Mouse (Mus musculus) intestine, embryonic 15.5 days (tissue): ENCODE measurements at regions not wholly inside any gene's neighbourhood (a gene's known extent, or its start where the extent isn't known, plus 50 kb on each side); places are given as distances from the start of the nearest gene placed in this dataset.

Source experiments
- ATAC-seq: fragments of 200-750 bp; cut with Nextera tagmentation; 2 replicates; pipeline ENCODE4 v1.8.0; 2017; ENCODE audit warnings: moderate TSS enrichment, moderate library complexity
- H3K27ac ChIP-seq: fragments of 300-500 bp; sonication (generic); 2 replicates; pipeline ENCODE4 v1.5.1; 2015; ENCODE audit warnings: mild to moderate bottlenecking, inconsistent platforms
- H3K27me3 ChIP-seq: fragments of 300-500 bp; sonication (generic); replicated peaks from 2 replicates; pipeline ENCODE4 v1.6.1; 2015; ENCODE audit warnings: inconsistent platforms
- H3K36me3 ChIP-seq: fragments of 300-500 bp; sonication (generic); 2 replicates; pipeline ENCODE4 v1.6.1; 2015; ENCODE audit warnings: inconsistent platforms
- H3K4me1 ChIP-seq: fragments of 300-500 bp; sonication (generic); replicated peaks from 2 replicates; pipeline ENCODE4 v1.6.1; 2015; ENCODE audit warnings: inconsistent platforms
- H3K4me2 ChIP-seq: fragments of 300-500 bp; sonication (generic); replicated peaks from 2 replicates; pipeline ENCODE4 v1.6.1; 2015; ENCODE audit warnings: mild to moderate bottlenecking, inconsistent platforms
- H3K4me3 ChIP-seq: fragments of 300-500 bp; sonication (generic); replicated peaks from 2 replicates; pipeline ENCODE4 v1.5.1; 2015; ENCODE audit warnings: inconsistent platforms
- H3K9ac ChIP-seq: fragments of 300-500 bp; sonication (generic); 2 replicates; pipeline ENCODE4 v1.6.1; 2015; ENCODE audit warnings: inconsistent platforms
- H3K9me3 ChIP-seq: fragments of 300-500 bp; sonication (generic); 2 replicates; pipeline ENCODE4 v1.6.1; 2016; ENCODE audit warnings: inconsistent platforms
- WGBS: fragments of 180-500 bp; shearing (Covaris S2); methylation state at CpG from one replicate; pipeline ENCODE4 v1.1.7; 2015; 5-methylcytosine and 5-hydroxymethylcytosine counted together

GRCm38 (mm10) chr2:101295678-101296368 lies 328.7 kb upstream of the Rag2 start:
- Histone ChIP-seq H3K27me3 (no peaks in the 10 kb centered on the region), H3K27ac (no peak overlapping the region), H3K9ac (no peak overlapping the region), H3K9me3 (no peaks in the 10 kb centered on the region), H3K4me1 (no peaks in the 10 kb centered on the region), H3K4me2 (no peak overlapping the region), H3K4me3 (no peak overlapping the region), H3K36me3 (no peaks in the 10 kb centered on the region)
- ATAC-seq = no peak
- 55% methylated on average over 10 of the region's 10 CpGs for WGBS

DNA sequence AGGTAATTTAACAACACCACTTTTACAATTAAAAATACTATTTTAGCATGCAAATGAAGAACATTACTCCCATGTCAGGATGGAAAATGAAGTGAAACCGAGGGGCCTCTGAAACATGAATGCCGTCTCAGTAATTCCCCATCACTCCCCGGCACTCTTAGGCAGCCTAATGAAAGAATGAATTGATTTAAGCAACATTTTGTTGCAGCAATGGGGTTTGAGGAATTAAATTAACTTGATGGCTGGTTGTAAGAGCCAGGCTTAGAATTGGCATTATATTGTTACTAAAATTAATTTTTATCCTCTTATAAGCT lies 328.2 kb upstream of the Rag2 start:
- H3K4me2 ChIP-seq = no peak overlapping the region
- no peak overlapping the region for H3K27ac ChIP-seq
- no peaks in the 10 kb centered on the region for H3K9me3 ChIP-seq
- no peaks in the 10 kb centered on the region for H3K4me1 ChIP-seq
- 80% methylated on average over 3 of the region's 3 CpGs for WGBS
- H3K9ac ChIP-seq = no peak overlapping the region
- no peak for ATAC-seq
- no peaks in the 10 kb centered on the region for H3K36me3 ChIP-seq
- H3K4me3 ChIP-seq = no peak overlapping the region
- H3K27me3 ChIP-seq = no peaks in the 10 kb centered on the region

- H3K4me3 ChIP-seq = no peak overlapping the region
- ATAC-seq = no peak
Observed at GRCm38 (mm10) chr2:101296778-101297177, 327.7 kb upstream of the Rag2 start.

DNA sequence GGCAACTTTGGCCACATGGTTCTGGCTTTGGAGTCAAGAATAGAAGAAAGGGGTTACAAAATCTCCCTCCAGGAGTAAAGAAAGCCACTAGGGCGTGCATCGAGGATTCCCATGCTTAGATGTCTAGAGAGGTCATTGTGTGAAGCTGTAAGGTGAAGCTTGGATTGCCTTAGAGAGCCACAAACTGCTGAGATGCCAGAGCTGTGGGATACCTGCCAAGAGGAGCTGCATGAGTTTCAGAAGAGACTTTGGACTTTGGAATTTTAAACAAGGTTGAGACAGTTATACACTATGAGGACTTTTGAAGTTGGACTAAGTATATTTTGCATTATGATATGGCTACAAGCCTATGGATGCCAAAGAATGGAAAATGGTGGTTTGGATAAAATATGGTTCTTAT lies 325.4 kb upstream of the Rag2 start:
- 85% methylated on average over 2 of the region's 2 CpGs for WGBS
- no peaks in the 10 kb centered on the region for H3K36me3 ChIP-seq
- ATAC-seq = no peak

More at GRCm38 (mm10) chr2:101296778-101297177, 327.7 kb upstream of the Rag2 start:
- Histone ChIP-seq H3K27ac (no peak overlapping the region), H3K4me2 (no peak overlapping the region), H3K4me1 (no peaks in the 10 kb centered on the region), H3K36me3 (no peaks in the 10 kb centered on the region), H3K27me3 (no peaks in the 10 kb centered on the region), H3K9ac (no peak overlapping the region), H3K9me3 (no peaks in the 10 kb centered on the region)

DNA sequence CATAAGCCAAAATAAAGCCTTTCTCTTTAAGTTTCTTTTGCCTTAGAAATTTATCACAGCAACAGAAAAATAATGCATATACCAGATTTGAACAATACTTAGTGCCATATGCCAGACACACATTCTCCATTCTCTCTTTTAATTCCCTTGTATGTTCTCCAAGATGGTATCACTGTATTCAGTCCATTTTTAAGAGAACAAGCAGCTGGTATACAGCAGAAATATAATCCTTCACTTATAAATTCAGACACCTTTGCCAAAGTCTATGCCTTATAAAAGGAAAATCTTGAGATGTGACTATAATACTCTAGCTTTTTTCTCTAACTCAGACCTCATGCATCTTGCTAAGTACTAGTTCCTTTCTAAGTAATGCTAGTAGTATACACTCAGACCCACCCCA lies 324.4 kb upstream of the Rag2 start:
- Histone ChIP-seq H3K27me3 (no peaks in the 10 kb centered on the region), H3K36me3 (no peaks in the 10 kb centered on the region), H3K9ac (no peak overlapping the region), H3K4me2 (no peak overlapping the region), H3K27ac (no peak overlapping the region), H3K9me3 (no peaks in the 10 kb centered on the region), H3K4me3 (no peak overlapping the region), H3K4me1 (no peaks in the 10 kb centered on the region)
- ATAC-seq = no peak

More for the DNA sequence above, 325.4 kb upstream of the Rag2 start:
- Histone ChIP-seq H3K4me2 (no peak overlapping the region), H3K27me3 (no peaks in the 10 kb centered on the region), H3K9ac (no peak overlapping the region), H3K4me3 (no peak overlapping the region), H3K4me1 (no peaks in the 10 kb centered on the region), H3K9me3 (no peaks in the 10 kb centered on the region), H3K27ac (no peak overlapping the region)

DNA sequence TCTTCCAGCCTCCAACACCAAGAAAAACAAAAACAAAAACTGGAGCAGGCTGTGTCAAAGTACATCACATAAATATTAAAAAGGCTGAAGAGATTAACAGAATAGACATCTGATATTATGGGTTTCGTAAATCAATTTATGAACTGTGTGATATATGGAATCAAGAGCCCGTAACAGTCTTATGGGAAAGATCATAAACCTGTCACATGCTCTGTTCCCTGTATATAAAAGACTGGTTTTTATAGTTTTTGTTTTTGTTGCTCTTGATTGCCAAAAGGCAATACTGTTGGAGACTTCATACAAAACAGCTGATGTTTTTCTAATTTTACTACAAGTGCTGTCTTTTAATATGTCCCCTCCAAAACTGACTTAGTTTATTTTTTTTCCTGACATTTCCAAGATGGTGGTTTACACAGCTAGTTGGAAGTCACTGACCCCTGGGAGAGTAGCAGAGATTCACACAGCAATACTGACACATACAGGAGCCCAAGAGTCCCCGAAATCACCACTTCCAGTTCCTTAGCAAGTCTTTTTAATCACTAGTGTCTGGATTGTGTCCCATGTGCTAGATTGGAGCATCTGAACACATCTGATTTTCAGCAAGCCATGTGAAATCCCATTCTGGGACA lies 303.1 kb upstream of the Rag2 start:
- no peak for ATAC-seq

DNA sequence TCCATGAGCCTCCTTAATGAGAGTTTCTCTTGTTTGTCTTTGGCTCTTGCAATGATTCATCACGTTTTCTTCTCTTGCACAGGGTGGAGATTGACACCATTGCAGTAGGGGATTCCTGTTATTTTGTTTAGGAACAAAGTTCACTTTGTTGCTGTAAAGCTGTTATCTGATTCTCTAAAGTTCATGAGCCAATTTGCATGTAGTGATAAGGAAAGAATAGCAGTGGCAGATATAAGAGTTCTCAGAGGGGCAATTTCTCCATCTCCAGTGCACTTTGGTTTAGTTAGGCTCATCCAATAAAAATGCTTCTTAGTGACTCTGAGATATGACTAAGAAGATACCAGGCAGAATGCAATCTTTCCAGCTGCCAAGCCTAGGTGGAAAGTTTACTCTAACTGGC lies 267.8 kb upstream of the Rag2 start:
- H3K4me1 ChIP-seq = no peaks in the 10 kb centered on the region
- no peaks in the 10 kb centered on the region for H3K27me3 ChIP-seq
- WGBS = 38% methylated on average over 1 of the region's 1 CpGs
- ATAC-seq = peak; percentile 59
- H3K36me3 ChIP-seq = no peaks in the 10 kb centered on the region
- H3K9me3 ChIP-seq = no peaks in the 10 kb centered on the region
- H3K27ac ChIP-seq = no peak overlapping the region
- no peak overlapping the region for H3K4me3 ChIP-seq
- no peak overlapping the region for H3K9ac ChIP-seq
- no peak overlapping the region for H3K4me2 ChIP-seq

More for the DNA sequence above, 303.1 kb upstream of the Rag2 start:
- 72% methylated on average over 3 of the region's 3 CpGs for WGBS
- no peaks in the 10 kb centered on the region for H3K9me3 ChIP-seq
- no peak overlapping the region for H3K4me2 ChIP-seq
- H3K4me1 ChIP-seq = no peaks in the 10 kb centered on the region
- H3K27me3 ChIP-seq = no peaks in the 10 kb centered on the region
- no peaks in the 10 kb centered on the region for H3K36me3 ChIP-seq
- no peak overlapping the region for H3K27ac ChIP-seq
- H3K9ac ChIP-seq = no peak overlapping the region
- H3K4me3 ChIP-seq = no peak overlapping the region

DNA sequence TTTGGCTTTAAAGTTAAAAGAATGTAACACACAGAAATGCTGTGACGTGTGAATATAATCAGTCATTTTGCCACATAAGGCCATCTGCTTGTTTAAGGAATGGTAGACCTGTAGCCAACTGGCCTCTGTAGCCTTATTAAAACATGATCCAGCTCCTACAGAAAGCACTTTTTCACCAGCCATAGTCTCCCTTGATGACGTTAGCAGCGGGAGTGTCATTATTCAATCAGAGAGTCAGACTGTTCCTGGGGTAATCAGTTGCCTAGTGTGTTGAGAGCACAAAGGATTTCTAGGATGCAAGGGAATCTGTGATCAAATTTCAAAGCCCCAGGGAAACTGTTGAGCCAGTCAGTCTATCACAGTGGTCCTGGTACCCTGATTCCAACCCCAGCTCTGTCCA lies 260.3 kb upstream of the Rag2 start:
- H3K4me2 ChIP-seq = no peak overlapping the region
- ATAC-seq = no peak
- no peak overlapping the region for H3K4me3 ChIP-seq
- WGBS = 52% methylated on average over 3 of the region's 3 CpGs
- no peak overlapping the region for H3K9ac ChIP-seq
- H3K9me3 ChIP-seq = no peaks in the 10 kb centered on the region
- H3K4me1 ChIP-seq = no peaks in the 10 kb centered on the region
- H3K27ac ChIP-seq = no peak overlapping the region
- no peaks in the 10 kb centered on the region for H3K36me3 ChIP-seq
- no peaks in the 10 kb centered on the region for H3K27me3 ChIP-seq

DNA sequence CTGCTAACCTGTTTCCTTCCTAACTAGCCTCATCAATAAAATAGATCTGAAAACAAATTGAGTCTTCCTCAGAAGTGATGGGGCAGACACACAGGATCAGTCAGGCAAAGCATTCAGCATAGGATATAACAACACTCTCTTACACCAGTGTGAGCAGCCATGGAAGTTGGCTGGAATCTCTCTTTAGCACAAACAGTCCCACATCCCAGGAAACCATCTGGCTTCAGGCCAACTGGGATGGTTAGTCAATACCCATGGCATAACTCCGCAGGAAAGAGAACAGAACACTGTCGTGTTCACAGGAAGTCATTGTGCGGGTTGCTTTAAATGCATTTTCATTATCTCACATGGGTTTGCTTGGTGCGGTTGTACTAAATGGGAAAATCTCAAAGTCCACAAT lies 256.2 kb upstream of the Rag2 start:
- H3K27ac ChIP-seq = no peak overlapping the region
- no peaks in the 10 kb centered on the region for H3K36me3 ChIP-seq
- H3K4me3 ChIP-seq = no peak overlapping the region
- 71% methylated on average over 4 of the region's 4 CpGs for WGBS
- H3K9me3 ChIP-seq = no peaks in the 10 kb centered on the region
- no peaks in the 10 kb centered on the region for H3K27me3 ChIP-seq
- no peaks in the 10 kb centered on the region for H3K4me1 ChIP-seq
- no peak for ATAC-seq
- no peak overlapping the region for H3K4me2 ChIP-seq
- H3K9ac ChIP-seq = no peak overlapping the region

- Histone ChIP-seq H3K9ac (no peak overlapping the region), H3K9me3 (no peaks in the 10 kb centered on the region), H3K27ac (no peak overlapping the region), H3K36me3 (no peaks in the 10 kb centered on the region), H3K4me2 (no peak overlapping the region), H3K4me1 (no peaks in the 10 kb centered on the region), H3K27me3 (no peaks in the 10 kb centered on the region), H3K4me3 (no peak overlapping the region)
- no peak for ATAC-seq
- WGBS = 93% methylated on average over 6 of the region's 6 CpGs
Observed at GRCm38 (mm10) chr2:101370991-101371736, 253.4 kb upstream of the Rag2 start.

GRCm38 (mm10) chr2:101371834-101372493 lies 252.6 kb upstream of the Rag2 start:
- Histone ChIP-seq H3K4me2 (no peak overlapping the region), H3K9ac (no peak overlapping the region), H3K27ac (no peak overlapping the region), H3K9me3 (no peaks in the 10 kb centered on the region), H3K27me3 (no peaks in the 10 kb centered on the region), H3K36me3 (no peaks in the 10 kb centered on the region), H3K4me3 (no peak overlapping the region), H3K4me1 (no peaks in the 10 kb centered on the region)
- ATAC-seq = no peak
- 81% methylated on average over 7 of the region's 7 CpGs for WGBS

- Histone ChIP-seq H3K4me1 (no peaks in the 10 kb centered on the region), H3K27me3 (no peaks in the 10 kb centered on the region)
- ATAC-seq = no peak
Observed at GRCm38 (mm10) chr2:101380595-101380994, 243.9 kb upstream of the Rag2 start.

More at GRCm38 (mm10) chr2:101380595-101380994, 243.9 kb upstream of the Rag2 start:
- no peak overlapping the region for H3K4me3 ChIP-seq
- no peak overlapping the region for H3K9ac ChIP-seq
- H3K9me3 ChIP-seq = no peaks in the 10 kb centered on the region
- no peaks in the 10 kb centered on the region for H3K36me3 ChIP-seq
- no peak overlapping the region for H3K27ac ChIP-seq
- H3K4me2 ChIP-seq = no peak overlapping the region
- 74% methylated on average over 6 of the region's 6 CpGs for WGBS
